Mouse (Mus musculus): Measurements from ENCODE around the gene Xrcc5. TPM values are rescaled to one million over a fixed set of nuclear protein-coding genes. Genes with fewer than 3 reads are reported as not detected.

Gene Xrcc5
- polyA plus RNA-seq, 1 experiment from 2014 or later: 52.3 TPM

GRCm38 (mm10) chr1:72364661-72365060 lies 57.4 kb downstream of the Xrcc5 start:
- Histone ChIP-seq H3K9me3 (ENCODE audit: control insufficient read depth, low read length) (no peaks in the 10 kb centered on the region), H3K27ac (ENCODE audit: low read depth, low read length) (no peak overlapping the region), H3K27me3 (ENCODE audit: control insufficient read depth, insufficient read depth, low read length) (no peaks in the 10 kb centered on the region), H3K4me3 (ENCODE audit: low read depth, low read length) (no peak overlapping the region), H3K4me1 (ENCODE audit: control insufficient read depth, insufficient read depth, low read length) (no peaks in the 10 kb centered on the region), H3K9ac (ENCODE audit: low read length) (no peak overlapping the region), H3K36me3 (ENCODE audit: control insufficient read depth, insufficient read depth, low read length) (no peaks in the 10 kb centered on the region), H3K4me2 (no peak overlapping the region)
- no peak for ATAC-seq (ENCODE audit: low FRiP score)
- DNase-seq (ENCODE audit: low spot score, missing footprints): peak; percentile 73
- 90% methylated on average over 8 of the region's 8 CpGs for WGBS

GRCm38 (mm10) chr1:72372512-72372911 lies 65.3 kb downstream of the Xrcc5 start:
- no peak overlapping the region for H3K9ac ChIP-seq (ENCODE audit: low read length)
- H3K27me3 ChIP-seq (ENCODE audit: control insufficient read depth, insufficient read depth, low read length): no peaks in the 10 kb centered on the region
- no peaks in the 10 kb centered on the region; the same call in 1 of the 2 replicates for H3K36me3 ChIP-seq (ENCODE audit: control insufficient read depth, insufficient read depth, low read length)
- peak; percentile 70 for DNase-seq (ENCODE audit: low spot score, missing footprints)
- no peak overlapping the region for H3K4me2 ChIP-seq
- 95% methylated on average over 1 of the region's 1 CpGs for WGBS
- ATAC-seq (ENCODE audit: low FRiP score): no peak
- no peak overlapping the region for H3K27ac ChIP-seq (ENCODE audit: low read depth, low read length)
- H3K9me3 ChIP-seq (ENCODE audit: control insufficient read depth, low read length): no peaks in the 10 kb centered on the region
- H3K4me1 ChIP-seq (ENCODE audit: control insufficient read depth, insufficient read depth, low read length): no peaks in the 10 kb centered on the region
- H3K4me3 ChIP-seq (ENCODE audit: low read depth, low read length): no peak overlapping the region

- ATAC-seq (ENCODE audit: low FRiP score): no peak
Observed at GRCm38 (mm10) chr1:72372913-72373312, 65.7 kb downstream of the Xrcc5 start.

DNA sequence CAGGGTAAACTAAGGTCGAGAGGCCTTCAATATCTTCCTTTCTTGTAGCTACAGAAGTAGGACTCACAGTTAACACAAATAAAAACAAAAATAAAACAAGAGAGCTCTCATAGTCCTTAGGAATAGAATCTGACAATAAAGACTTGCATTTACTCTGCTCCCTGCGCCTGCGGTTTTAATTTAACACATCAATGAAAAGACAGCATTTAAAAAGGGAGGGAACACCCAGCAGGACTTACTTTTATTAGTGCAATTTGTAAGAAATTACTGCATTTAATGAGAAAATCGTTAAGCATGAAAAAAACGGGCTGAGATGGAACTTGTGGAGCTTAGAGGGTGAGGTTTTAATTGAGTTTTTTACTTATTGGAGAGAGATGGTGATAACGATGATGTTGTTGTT lies 66.4 kb downstream of the Xrcc5 start:
- DNase-seq (ENCODE audit: low spot score, missing footprints) (peak; percentile 54), ATAC-seq (ENCODE audit: low FRiP score) (no peak)
- Histone ChIP-seq H3K4me2 (no peak overlapping the region), H3K9me3 (ENCODE audit: control insufficient read depth, low read length) (no peaks in the 10 kb centered on the region), H3K36me3 (ENCODE audit: control insufficient read depth, insufficient read depth, low read length) (no peaks in the 10 kb centered on the region; the same call in 1 of the 2 replicates), H3K4me1 (ENCODE audit: control insufficient read depth, insufficient read depth, low read length) (no peaks in the 10 kb centered on the region), H3K27me3 (ENCODE audit: control insufficient read depth, insufficient read depth, low read length) (no peaks in the 10 kb centered on the region), H3K9ac (ENCODE audit: low read length) (no peak overlapping the region), H3K4me3 (ENCODE audit: low read depth, low read length) (no peak overlapping the region), H3K27ac (ENCODE audit: low read depth, low read length) (no peak overlapping the region)
- WGBS: 63% methylated on average over 6 of the region's 6 CpGs

More at GRCm38 (mm10) chr1:72372913-72373312, 65.7 kb downstream of the Xrcc5 start:
- Histone ChIP-seq H3K4me3 (ENCODE audit: low read depth, low read length) (no peak overlapping the region), H3K36me3 (ENCODE audit: control insufficient read depth, insufficient read depth, low read length) (no peaks in the 10 kb centered on the region; the same call in 1 of the 2 replicates), H3K9ac (ENCODE audit: low read length) (no peak overlapping the region), H3K27ac (ENCODE audit: low read depth, low read length) (no peak overlapping the region), H3K27me3 (ENCODE audit: control insufficient read depth, insufficient read depth, low read length) (no peaks in the 10 kb centered on the region), H3K4me2 (no peak overlapping the region), H3K4me1 (ENCODE audit: control insufficient read depth, insufficient read depth, low read length) (no peaks in the 10 kb centered on the region), H3K9me3 (ENCODE audit: control insufficient read depth, low read length) (no peaks in the 10 kb centered on the region)
- DNase-seq (ENCODE audit: low spot score, missing footprints): peak; percentile 69
- 96% methylated on average over 3 of the region's 3 CpGs for WGBS

DNA sequence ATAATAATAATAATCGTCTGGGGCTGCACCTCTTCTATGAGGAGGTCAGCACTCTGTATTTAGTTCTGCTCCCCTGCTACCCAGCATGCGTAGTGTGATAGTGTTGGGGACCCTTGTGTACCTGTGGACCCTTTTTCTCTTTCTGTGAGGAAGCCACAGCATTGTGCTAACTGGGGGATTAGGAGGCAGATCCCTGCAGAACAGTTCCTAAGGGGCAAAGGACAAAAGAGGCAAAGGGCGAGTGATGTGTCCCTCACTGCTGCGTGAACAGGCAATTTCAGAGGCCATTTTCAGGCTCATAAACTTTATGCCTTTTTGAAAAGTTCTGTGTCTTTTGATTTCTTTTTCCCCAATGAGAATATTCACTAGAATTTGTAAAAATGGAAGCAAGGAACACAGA lies 66.8 kb downstream of the Xrcc5 start:
- no peak for ATAC-seq (ENCODE audit: low FRiP score)
- peak; percentile 57 for DNase-seq (ENCODE audit: low spot score, missing footprints)

GRCm38 (mm10) chr1:72378151-72378550 lies 70.9 kb downstream of the Xrcc5 start:
- no peak for DNase-seq (ENCODE audit: low spot score, missing footprints)
- 96% methylated on average over 4 of the region's 4 CpGs for WGBS
- Histone ChIP-seq H3K9me3 (ENCODE audit: control insufficient read depth, low read length) (no peaks in the 10 kb centered on the region), H3K27ac (ENCODE audit: low read depth, low read length) (no peak overlapping the region), H3K36me3 (ENCODE audit: control insufficient read depth, insufficient read depth, low read length) (no peaks in the 10 kb centered on the region), H3K27me3 (ENCODE audit: control insufficient read depth, insufficient read depth, low read length) (no peaks in the 10 kb centered on the region), H3K4me2 (no peak overlapping the region), H3K4me3 (ENCODE audit: low read depth, low read length) (no peak overlapping the region), H3K9ac (ENCODE audit: low read length) (no peak overlapping the region), H3K4me1 (ENCODE audit: control insufficient read depth, insufficient read depth, low read length) (no peaks in the 10 kb centered on the region)
- ATAC-seq (ENCODE audit: low FRiP score): no peak

More for the DNA sequence above, 66.8 kb downstream of the Xrcc5 start:
- H3K27me3 ChIP-seq (ENCODE audit: control insufficient read depth, insufficient read depth, low read length): no peaks in the 10 kb centered on the region
- no peaks in the 10 kb centered on the region for H3K4me1 ChIP-seq (ENCODE audit: control insufficient read depth, insufficient read depth, low read length)
- no peak overlapping the region for H3K9ac ChIP-seq (ENCODE audit: low read length)
- WGBS: 42% methylated on average over 4 of the region's 4 CpGs
- no peaks in the 10 kb centered on the region; the same call in 1 of the 2 replicates for H3K36me3 ChIP-seq (ENCODE audit: control insufficient read depth, insufficient read depth, low read length)
- H3K27ac ChIP-seq (ENCODE audit: low read depth, low read length): no peak overlapping the region
- H3K9me3 ChIP-seq (ENCODE audit: control insufficient read depth, low read length): no peaks in the 10 kb centered on the region
- H3K4me3 ChIP-seq (ENCODE audit: low read depth, low read length): no peak overlapping the region
- H3K4me2 ChIP-seq: no peak overlapping the region

- H3K4me2 ChIP-seq: no peak overlapping the region
- no peaks in the 10 kb centered on the region for H3K9me3 ChIP-seq (ENCODE audit: control insufficient read depth, low read length)
- DNase-seq (ENCODE audit: low spot score, missing footprints) (no peak), ATAC-seq (ENCODE audit: low FRiP score) (no peak)
- H3K36me3 ChIP-seq (ENCODE audit: control insufficient read depth, insufficient read depth, low read length): no peaks in the 10 kb centered on the region
- H3K4me1 ChIP-seq (ENCODE audit: control insufficient read depth, insufficient read depth, low read length): no peaks in the 10 kb centered on the region
- H3K27ac ChIP-seq (ENCODE audit: low read depth, low read length): no peak overlapping the region
- no peak overlapping the region for H3K4me3 ChIP-seq (ENCODE audit: low read depth, low read length)
- 97% methylated on average over 11 of the region's 11 CpGs for WGBS
- H3K9ac ChIP-seq (ENCODE audit: low read length): no peak overlapping the region
- no peaks in the 10 kb centered on the region for H3K27me3 ChIP-seq (ENCODE audit: control insufficient read depth, insufficient read depth, low read length)
Observed at GRCm38 (mm10) chr1:72379752-72380353, 72.6 kb downstream of the Xrcc5 start.

DNA sequence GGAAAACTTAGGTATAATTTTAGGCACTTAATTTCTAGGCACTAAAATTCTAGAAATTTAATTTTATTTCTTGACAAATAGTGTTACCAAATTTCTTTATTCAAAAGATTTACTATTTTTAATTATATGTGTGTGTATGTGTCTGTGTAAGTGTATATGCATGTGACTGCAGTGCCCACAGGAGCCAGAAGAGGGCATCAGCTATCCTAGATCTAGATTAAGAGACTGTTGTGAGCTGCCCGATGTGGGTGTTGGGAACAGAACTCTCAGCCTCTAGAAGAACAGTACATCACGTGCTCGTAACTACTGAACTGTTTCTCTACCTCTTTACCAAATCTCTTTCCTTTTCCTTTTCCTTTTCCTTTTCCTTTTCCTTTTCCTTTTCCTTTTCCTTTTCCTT lies 73.3 kb downstream of the Xrcc5 start:
- Histone ChIP-seq H3K27ac (ENCODE audit: low read depth, low read length) (no peak overlapping the region), H3K9me3 (ENCODE audit: control insufficient read depth, low read length) (no peaks in the 10 kb centered on the region), H3K4me1 (ENCODE audit: control insufficient read depth, insufficient read depth, low read length) (no peaks in the 10 kb centered on the region), H3K27me3 (ENCODE audit: control insufficient read depth, insufficient read depth, low read length) (no peaks in the 10 kb centered on the region), H3K4me3 (ENCODE audit: low read depth, low read length) (no peak overlapping the region), H3K9ac (ENCODE audit: low read length) (no peak overlapping the region), H3K4me2 (no peak overlapping the region), H3K36me3 (ENCODE audit: control insufficient read depth, insufficient read depth, low read length) (no peaks in the 10 kb centered on the region)
- ATAC-seq (ENCODE audit: low FRiP score) (no peak), DNase-seq (ENCODE audit: low spot score, missing footprints) (no peak)
- 100% methylated on average over 3 of the region's 3 CpGs for WGBS

DNA sequence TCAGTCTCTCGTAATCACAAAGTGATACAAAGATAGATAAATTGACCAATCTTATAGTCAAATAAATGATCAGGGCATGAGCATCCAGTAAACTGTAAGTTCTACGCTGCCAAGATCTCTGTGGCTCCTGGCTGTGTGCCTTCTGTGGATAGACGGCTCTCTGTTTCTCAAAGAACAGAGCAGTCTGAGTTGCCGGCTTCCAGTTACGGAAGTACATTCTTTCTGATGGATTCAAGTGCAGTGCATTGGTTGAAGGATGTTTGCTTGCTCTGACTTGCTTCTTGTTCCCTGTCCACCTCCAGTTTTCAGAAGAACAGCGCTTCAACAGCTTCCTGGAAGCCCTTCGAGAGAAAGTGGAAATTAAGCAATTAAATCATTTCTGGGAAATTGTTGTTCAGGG lies 75.8 kb downstream of the Xrcc5 start:
- WGBS: 95% methylated on average over 7 of the region's 7 CpGs
- H3K4me1 ChIP-seq (ENCODE audit: control insufficient read depth, insufficient read depth, low read length): no peaks in the 10 kb centered on the region
- H3K27me3 ChIP-seq (ENCODE audit: control insufficient read depth, insufficient read depth, low read length): no peaks in the 10 kb centered on the region
- H3K36me3 ChIP-seq (ENCODE audit: control insufficient read depth, insufficient read depth, low read length): no peaks in the 10 kb centered on the region
- ATAC-seq (ENCODE audit: low FRiP score) (no peak), DNase-seq (ENCODE audit: low spot score, missing footprints) (no peak)
- no peak overlapping the region for H3K4me3 ChIP-seq (ENCODE audit: low read depth, low read length)
- no peaks in the 10 kb centered on the region for H3K9me3 ChIP-seq (ENCODE audit: control insufficient read depth, low read length)
- no peak overlapping the region for H3K27ac ChIP-seq (ENCODE audit: low read depth, low read length)
- H3K4me2 ChIP-seq: no peak overlapping the region
- H3K9ac ChIP-seq (ENCODE audit: low read length): no peak overlapping the region
